In the genomic region with DNA sequence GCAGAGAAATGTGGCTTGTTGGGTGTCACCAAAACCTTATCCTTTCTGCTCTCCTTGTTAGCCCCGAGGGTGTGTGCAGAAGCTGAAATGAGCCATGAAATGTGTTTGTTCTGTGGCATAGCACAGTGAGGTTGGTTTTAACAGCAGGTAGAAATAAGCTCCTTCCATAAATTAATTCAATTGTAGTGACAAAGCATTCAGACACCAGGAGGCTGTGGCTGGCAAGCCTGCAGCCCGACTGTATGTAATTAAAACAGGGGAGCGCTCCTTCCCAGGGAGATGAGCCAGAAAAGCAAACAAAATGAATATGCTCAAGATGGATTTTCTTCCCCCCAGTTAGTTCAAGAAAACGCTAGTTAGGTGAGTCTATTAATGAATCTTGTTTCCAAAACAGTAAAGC, we compare ENCODE assay signal across 7 mouse cellular contexts.
"Had no signal": no experiment of that assay in that cellular context is flagged by ENCODE, and none has a peak within 500 bp of the region (broad histone marks: within the 10 kb centered on the region; RNA-seq: fewer than 3 reads in every experiment).

No protein-coding gene starts in this region.

- H3K27ac ChIP-seq: limb, embryonic 13.5 days; liver, embryonic 14.5 days; midbrain, embryonic 15.5 days; stomach, embryonic 15.5 days had no signal

- H3K36me3 ChIP-seq: limb, embryonic 13.5 days; midbrain, embryonic 15.5 days; stomach, embryonic 15.5 days had no signal

- DNase-seq: kidney, adult 8-10 months; kidney, postnatal 25 days; left cerebral cortex, postnatal 4 days had no signal

- H3K27me3 ChIP-seq: limb, embryonic 13.5 days; midbrain, embryonic 15.5 days; stomach, embryonic 15.5 days had no signal

- H3K9ac ChIP-seq: limb, embryonic 13.5 days; liver, embryonic 14.5 days; midbrain, embryonic 15.5 days; stomach, embryonic 15.5 days had no signal

- H3K4me2 ChIP-seq: limb, embryonic 13.5 days; midbrain, embryonic 15.5 days; stomach, embryonic 15.5 days had no signal

- H3K4me3 ChIP-seq: limb, embryonic 13.5 days; midbrain, embryonic 15.5 days; stomach, embryonic 15.5 days had no signal

- ATAC-seq: midbrain, embryonic 15.5 days had no signal

- H3K9me3 ChIP-seq: limb, embryonic 13.5 days; midbrain, embryonic 15.5 days; stomach, embryonic 15.5 days had no signal
